Mouse (Mus musculus) cortical plate, adult 2 months (tissue): Measurements from ENCODE around the gene Prss53.

ENCODE experiments used
- CTCF ChIP-seq: fragments of 200-500 bp; IDR thresholded peaks from 2 replicates; pipeline ENCODE4 v1.5.1; 2011; ENCODE audit warnings: mild to moderate bottlenecking, control low read depth, low read length; ENCODE audit not compliant: insufficient read depth; ENCODE audit errors: extremely low read depth
- POLR2A ChIP-seq: fragments of 200-500 bp; IDR thresholded peaks from 2 replicates; pipeline ENCODE4 v1.6.1; 2011; ENCODE audit warnings: mild to moderate bottlenecking, low read length, control low read depth; ENCODE audit not compliant: insufficient read depth; ENCODE audit errors: extremely low read depth

GRCm38 (mm10) chr7:127926846-127927245 is 36.1 kb upstream of the Prss53 start:
- TF ChIP-seq CTCF (no peak), POLR2A (no peak)
